Mouse (Mus musculus): Measurements from ENCODE around the gene Ppp2r5c.

The Ppp2r5c gene

GRCm38 (mm10) chr12:110489946-110490701 lies 43.2 kb downstream of the Ppp2r5c start:
- DNase-seq (ENCODE audit: low read depth), result no peak

GRCm38 (mm10) chr12:110492436-110492835 lies 45.5 kb downstream of the Ppp2r5c start:
- no peak for DNase-seq (ENCODE audit: low read depth)

DNA sequence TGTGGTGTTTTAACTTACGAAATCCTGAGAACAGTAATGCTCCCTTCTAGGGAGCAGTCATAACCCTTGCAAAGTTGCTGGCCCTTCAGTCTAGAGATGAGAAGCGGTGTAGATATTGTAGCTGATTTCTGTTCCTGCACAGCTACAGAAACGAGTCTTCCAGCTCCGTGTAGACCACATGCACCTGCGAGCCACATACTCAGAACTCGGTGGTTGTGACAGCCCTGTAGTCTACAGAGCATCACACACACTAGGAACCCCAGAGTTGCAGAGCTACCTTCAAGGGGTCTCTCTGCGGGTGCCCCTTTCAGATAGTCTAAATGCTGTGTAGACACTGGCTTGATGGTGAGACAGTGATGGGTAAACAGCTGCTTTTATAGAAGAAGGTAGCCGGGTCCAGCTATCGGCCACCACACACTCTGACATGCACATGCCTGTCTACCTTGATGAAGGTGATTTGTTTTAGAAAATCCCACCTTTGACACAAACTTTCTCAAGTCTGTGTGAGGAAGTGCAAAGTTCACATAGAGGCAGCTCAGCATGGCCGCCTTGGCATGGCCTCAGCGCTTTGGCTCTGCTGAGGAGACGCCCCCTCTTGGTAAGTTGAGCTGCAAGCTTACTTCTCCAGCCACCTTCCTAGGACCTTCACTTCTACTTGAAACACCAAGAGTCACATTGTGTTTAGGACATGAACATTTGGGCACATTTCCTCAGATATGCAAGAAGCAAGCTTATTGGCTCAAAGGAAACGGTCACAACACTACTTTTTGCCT lies 46.9 kb downstream of the Ppp2r5c start:
- no peak for DNase-seq (ENCODE audit: low read depth)

DNA sequence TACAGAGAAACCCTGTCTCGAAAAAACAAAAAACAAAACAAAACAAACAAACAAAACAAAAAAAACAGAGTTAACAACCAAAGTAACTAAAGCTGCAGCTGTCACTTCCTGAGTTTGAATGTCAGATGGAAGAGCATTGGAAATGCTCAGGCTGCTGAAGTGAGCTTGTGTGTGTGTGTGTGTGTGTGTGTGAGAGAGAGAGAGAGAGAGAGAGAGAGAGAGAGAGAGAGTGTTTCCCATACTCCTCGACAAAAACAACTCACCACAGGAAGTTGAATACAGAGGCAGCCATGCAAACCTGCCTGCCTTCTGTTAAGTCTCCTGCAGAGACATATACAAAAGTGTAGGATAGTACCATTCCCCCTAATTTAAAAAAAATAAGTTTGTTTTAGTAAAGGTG lies 47.9 kb downstream of the Ppp2r5c start:
- DNase-seq (ENCODE audit: low read depth), result peak; percentile 53

- no peak for DNase-seq (ENCODE audit: low read depth)
Observed at GRCm38 (mm10) chr12:110495260-110495659, 48.3 kb downstream of the Ppp2r5c start.

- no peak for DNase-seq (ENCODE audit: low read depth)
Observed at GRCm38 (mm10) chr12:110496016-110496415, 49.1 kb downstream of the Ppp2r5c start.

GRCm38 (mm10) chr12:110497013-110497412 lies 50.1 kb downstream of the Ppp2r5c start:
- no peak for DNase-seq (ENCODE audit: low read depth)

DNA sequence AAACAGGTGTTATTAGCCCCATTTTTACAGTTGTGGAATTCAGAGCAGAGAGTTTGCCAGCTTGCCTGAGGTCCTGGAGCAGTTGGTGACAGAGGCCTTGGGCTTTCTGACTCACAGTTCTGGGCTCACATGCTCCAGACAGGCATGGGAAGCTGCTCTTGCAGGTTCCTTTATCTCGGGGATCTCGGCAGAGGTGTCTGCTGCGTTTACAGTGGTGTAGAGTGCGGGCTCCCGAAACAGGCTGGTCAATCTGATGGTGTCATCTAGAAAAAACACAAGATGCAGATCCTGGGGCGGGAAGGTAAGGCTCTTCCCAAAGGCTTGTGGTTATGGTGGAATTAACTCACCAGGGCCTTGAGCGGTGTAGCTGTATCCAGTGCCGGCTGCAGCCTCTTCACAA lies 50.6 kb downstream of the Ppp2r5c start:
- DNase-seq (ENCODE audit: low read depth), result peak; percentile 78

- DNase-seq (ENCODE audit: low read depth), result peak; percentile 72
Observed at GRCm38 (mm10) chr12:110498283-110499224, 51.6 kb downstream of the Ppp2r5c start.

- DNase-seq (ENCODE audit: low read depth), result peak; percentile 93
Observed at GRCm38 (mm10) chr12:110499225-110499992, 52.5 kb downstream of the Ppp2r5c start.

- DNase-seq (ENCODE audit: low read depth), result peak; percentile 79
Observed at GRCm38 (mm10) chr12:110500095-110500494, 53.2 kb downstream of the Ppp2r5c start.

DNA sequence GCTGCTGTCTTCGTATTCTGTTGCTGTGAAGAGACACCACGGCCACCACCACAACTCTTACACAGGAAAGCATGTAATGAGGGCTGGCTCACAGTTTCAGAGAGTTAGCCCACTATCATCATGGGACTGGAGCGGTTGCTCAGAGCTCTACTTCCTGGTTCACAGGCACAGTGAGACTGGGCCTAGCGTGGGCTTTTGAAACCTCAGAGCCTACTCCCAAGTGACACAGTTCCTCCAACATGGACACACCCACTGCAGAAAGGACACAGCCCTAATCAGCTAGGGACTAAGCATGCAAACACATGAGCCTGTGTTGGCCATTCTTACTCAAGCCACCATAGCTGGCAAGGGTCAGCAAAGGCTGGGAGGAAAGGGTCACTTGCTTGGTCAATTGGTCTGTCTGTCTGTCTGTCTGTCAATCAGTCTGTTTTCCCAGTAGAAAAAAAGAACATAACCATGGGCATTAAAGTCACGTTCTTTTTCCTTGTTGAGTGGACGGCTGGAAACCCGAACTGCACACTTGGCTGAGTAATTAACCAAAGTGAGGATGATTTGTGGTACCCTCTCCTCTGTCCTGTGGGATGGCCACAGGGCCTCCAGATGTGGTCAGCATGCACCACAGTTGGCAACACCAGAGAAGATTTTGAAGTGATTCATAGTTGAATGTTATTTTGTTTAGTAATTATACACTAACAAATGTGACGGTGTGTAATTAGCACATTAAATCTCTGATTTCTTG lies 56.7 kb downstream of the Ppp2r5c start:
- DNase-seq (ENCODE audit: low read depth), result peak; percentile 78

DNA sequence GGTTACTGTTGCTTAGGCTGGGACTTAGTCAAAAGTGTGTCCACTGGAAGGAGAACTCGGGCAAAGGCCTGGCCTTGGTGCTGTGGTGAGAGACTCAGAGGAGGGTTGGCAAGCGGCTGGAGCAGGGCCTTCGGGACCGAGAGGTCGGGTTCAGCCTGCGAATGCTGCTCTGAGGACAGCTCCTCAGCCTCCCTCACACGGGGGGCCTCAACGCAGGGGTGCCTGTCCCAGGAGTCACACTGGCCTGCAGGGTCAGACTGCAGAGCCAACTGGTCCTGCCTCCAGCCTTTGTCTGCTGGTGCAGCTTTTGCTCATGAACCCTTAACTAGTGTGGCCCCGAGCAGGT lies 57.2 kb downstream of the Ppp2r5c start:
- DNase-seq (ENCODE audit: low read depth), result no peak

GRCm38 (mm10) chr12:110504793-110505192 lies 57.9 kb downstream of the Ppp2r5c start:
- DNase-seq (ENCODE audit: low read depth), result no peak

DNA sequence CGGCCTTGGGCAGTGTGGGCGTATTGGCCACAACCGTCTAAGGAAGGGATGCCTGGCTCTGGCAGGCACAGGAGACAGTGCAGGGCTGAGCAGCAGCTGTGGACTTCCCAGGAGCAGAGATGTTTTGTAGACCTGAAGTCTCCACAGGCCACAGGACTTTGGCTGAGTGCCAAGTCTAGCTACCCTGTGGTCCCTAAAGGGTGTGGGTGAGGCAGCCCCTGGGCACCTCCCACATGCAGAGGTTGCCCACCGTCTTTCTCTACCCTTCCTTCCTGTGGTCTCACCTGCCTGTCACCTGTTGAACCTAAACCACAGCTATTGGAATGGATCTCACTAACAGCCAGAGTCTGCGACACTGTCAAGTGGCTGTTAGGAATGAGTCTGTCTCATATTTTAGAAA lies 59.1 kb downstream of the Ppp2r5c start:
- peak; percentile 29 for DNase-seq (ENCODE audit: low read depth)

- no peak for DNase-seq (ENCODE audit: low read depth)
Observed at GRCm38 (mm10) chr12:110507714-110508297, 60.9 kb downstream of the Ppp2r5c start.

DNA sequence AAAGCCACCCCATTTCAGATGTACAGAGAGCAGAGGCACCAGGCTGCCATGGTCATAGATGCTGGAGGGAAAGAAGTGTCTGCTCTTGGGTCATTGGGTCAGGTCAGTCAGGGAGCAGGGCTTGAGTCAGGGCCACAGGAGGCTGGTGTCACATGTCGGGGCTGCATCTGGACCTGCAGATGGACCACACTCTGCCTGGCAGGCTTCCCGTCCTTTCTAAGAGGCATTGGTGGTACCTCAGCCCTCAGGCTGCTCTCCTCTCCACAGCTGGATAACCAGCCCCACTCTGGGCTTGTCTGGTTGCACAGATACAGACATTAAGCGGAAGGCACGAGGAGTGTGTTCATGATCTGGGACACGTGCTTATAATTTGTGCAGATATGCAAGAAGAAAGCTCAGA lies 61.8 kb downstream of the Ppp2r5c start:
- DNase-seq (ENCODE audit: low read depth), result no peak

GRCm38 (mm10) chr12:110510171-110510871 lies 63.4 kb downstream of the Ppp2r5c start:
- DNase-seq (ENCODE audit: low read depth), result no peak

- DNase-seq (ENCODE audit: low read depth), result no peak
Observed at GRCm38 (mm10) chr12:110511201-110511600, 64.3 kb downstream of the Ppp2r5c start.
